Mouse (Mus musculus): ENCODE results near the gene Csnk1e.

DNA sequence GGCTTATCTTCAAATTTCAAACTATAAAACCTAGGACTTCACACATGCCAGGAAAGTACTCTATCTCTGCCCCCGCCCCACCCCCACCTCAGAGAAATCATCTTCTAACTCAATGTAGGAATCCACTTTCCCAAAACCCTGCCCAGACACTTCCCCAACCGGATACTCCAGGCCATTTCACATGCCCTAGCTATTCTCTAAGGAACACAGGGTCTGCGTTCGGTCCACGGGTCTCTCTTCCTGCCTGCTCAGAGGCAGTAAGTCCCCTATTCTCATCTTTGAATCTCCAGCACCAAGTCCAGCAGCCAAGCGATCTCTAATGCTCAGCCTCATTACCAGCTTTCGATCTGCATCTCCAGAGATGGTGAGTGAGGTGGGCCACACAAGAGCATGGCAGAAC is 75.7 kb downstream of the Csnk1e start:
- no peak for TF ChIP-seq CTCF (IDR thresholded peaks at IDR 0.05; ENCODE audit: borderline replicate concordance, insufficient read depth, low read length)
- TF ChIP-seq POLR2A (IDR thresholded peaks at IDR 0.05; ENCODE audit: low read depth, low read length) = no peak

Data from embryonic fibroblast, embryonic 13.5 days (primary cell).